Mouse (Mus musculus) kidney, adult 11 months (tissue): ENCODE results near the gene Gm21860.
"Not testable (repeated sequence)": the region's sequence is repeated elsewhere in the genome, so short reads cannot be mapped to it uniquely, and the experiment has no call there.

Experiments
- DNase-seq: peaks from one replicate; pipeline ENCODE4 v3.0.0; 2022

The Gm21860 gene

GRCm38 (mm10) chrY:90754721-90755120 lies at the start of gene Gm21860:
Gm21860 (minus strand) TSS chrY:90754821.
- DNase-seq, result not testable (repeated sequence)

GRCm38 (mm10) chrY:90784438-90784837 lies 29.8 kb upstream of the Gm21860 start, which contains the start of gene Gm47283:
Gm47283 (plus strand) TSS chrY:90784738.
- DNase-seq, result not testable (repeated sequence)

GRCm38 (mm10) chrY:90745256-90745655 lies 9.4 kb downstream of the Gm21860 start:
- DNase-seq, result not testable (repeated sequence)

GRCm38 (mm10) chrY:90744381-90744981 lies 10.1 kb downstream of the Gm21860 start:
- DNase-seq, result peak; percentile 89

GRCm38 (mm10) chrY:90743811-90744220 lies 10.8 kb downstream of the Gm21860 start:
- no peak for DNase-seq

GRCm38 (mm10) chrY:90743053-90743810 lies 11.4 kb downstream of the Gm21860 start:
- DNase-seq, result not testable (repeated sequence)

- DNase-seq, result not testable (repeated sequence)
These were observed 12.2 kb downstream of the Gm21860 start for GRCm38 (mm10) chrY:90742261-90743052.

GRCm38 (mm10) chrY:90741452-90742260 lies 13.0 kb downstream of the Gm21860 start:
- peak; percentile 12 for DNase-seq

GRCm38 (mm10) chrY:90741006-90741405 lies 13.6 kb downstream of the Gm21860 start:
- DNase-seq, result not testable (repeated sequence)

GRCm38 (mm10) chrY:90740013-90740561 lies 14.5 kb downstream of the Gm21860 start:
- no peak for DNase-seq

GRCm38 (mm10) chrY:90739531-90740012 lies 15.0 kb downstream of the Gm21860 start:
- DNase-seq, result not testable (repeated sequence)

- not testable (repeated sequence) for DNase-seq
These were observed 15.6 kb downstream of the Gm21860 start for GRCm38 (mm10) chrY:90738841-90739530.

GRCm38 (mm10) chrY:90738431-90738680 lies 16.3 kb downstream of the Gm21860 start:
- no peak for DNase-seq

- no peak for DNase-seq
These were observed 16.8 kb downstream of the Gm21860 start for GRCm38 (mm10) chrY:90737606-90738430.

- DNase-seq, result not testable (repeated sequence)
These were observed 18.2 kb downstream of the Gm21860 start for GRCm38 (mm10) chrY:90736217-90737000.

GRCm38 (mm10) chrY:90735181-90735895 lies 19.3 kb downstream of the Gm21860 start:
- DNase-seq, result not testable (repeated sequence)

- DNase-seq, result not testable (repeated sequence)
These were observed 20.3 kb downstream of the Gm21860 start for GRCm38 (mm10) chrY:90734334-90734696.

- DNase-seq, result peak; percentile 10
These were observed 20.8 kb downstream of the Gm21860 start for GRCm38 (mm10) chrY:90733656-90734333.
